Mouse (Mus musculus) liver, postnatal 0 days (tissue): ENCODE measurements at regions not wholly inside any gene's neighbourhood (a gene's known extent, or its start where the extent isn't known, plus 50 kb on each side); places are given as distances from the start of the nearest gene placed in this dataset.

Source experiments
- CTCF ChIP-seq: sonication (generic); IDR thresholded peaks from 2 replicates; pipeline ENCODE4 v1.5.1; 2016; ENCODE audit warnings: antibody characterized with exemption, low read depth
- EP300 ChIP-seq: IDR thresholded peaks from 2 replicates; pipeline ENCODE4 v1.6.1; 2016; ENCODE audit warnings: antibody characterized with exemption, low read depth, mild to moderate bottlenecking

DNA sequence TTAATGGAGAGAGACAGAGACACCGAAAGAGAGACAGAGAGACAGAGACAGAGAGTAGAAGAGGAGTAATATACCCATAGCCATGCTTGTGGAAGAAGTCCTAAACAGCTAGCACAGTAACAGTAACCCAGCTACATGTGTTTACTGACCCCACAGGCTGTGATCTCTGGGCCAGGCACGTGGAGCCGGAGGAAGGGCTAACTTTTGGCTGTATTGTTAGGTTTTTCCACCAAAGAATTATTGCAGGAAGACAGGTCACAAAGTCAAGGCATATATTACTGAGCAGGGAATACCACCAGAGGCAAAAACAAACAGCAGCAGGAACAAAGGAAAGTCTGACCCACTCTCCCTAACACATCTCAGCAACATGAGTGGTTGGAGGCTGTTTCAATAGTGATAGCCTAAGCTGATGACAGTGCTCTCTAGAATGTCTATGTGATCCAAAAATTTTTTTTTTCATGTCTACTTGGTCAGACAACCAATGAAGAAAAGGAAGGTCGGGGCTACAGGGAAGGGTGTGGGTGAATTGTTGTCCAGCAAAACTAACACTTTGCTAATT is 135.8 kb upstream of the Phactr1 start:
- TF ChIP-seq CTCF (no peak), EP300 (no peak)
